Mouse (Mus musculus) cortical plate, adult 2 months (tissue): Measurements from ENCODE around the gene Elf4.

Experiments
- CTCF ChIP-seq: fragments of 200-500 bp; IDR thresholded peaks from 2 replicates; pipeline ENCODE4 v1.5.1; 2011; ENCODE audit warnings: mild to moderate bottlenecking, control low read depth, low read length; ENCODE audit not compliant: insufficient read depth; ENCODE audit errors: extremely low read depth
- POLR2A ChIP-seq: fragments of 200-500 bp; IDR thresholded peaks from 2 replicates; pipeline ENCODE4 v1.6.1; 2011; ENCODE audit warnings: mild to moderate bottlenecking, low read length, control low read depth; ENCODE audit not compliant: insufficient read depth; ENCODE audit errors: extremely low read depth

DNA sequence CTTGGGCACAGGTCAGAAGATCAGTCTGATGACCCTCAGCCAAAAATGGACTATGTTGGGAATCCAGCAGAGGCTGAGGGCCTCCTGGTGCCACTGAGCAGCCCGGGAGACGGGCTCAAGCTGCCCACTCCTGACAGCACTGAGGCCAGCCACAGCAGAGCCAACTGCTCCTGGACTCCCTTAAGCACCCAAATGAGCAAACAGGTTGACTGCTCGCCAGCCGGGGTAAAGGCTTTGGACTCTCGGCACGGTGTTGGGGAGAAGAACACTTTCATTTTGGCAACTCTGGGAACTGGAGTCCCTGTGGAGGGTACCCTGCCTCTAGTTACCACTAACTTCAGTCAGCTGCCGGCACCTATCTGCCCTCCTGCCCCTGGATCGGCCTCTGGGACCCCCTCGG is 95.1 kb downstream of the Elf4 start:
- TF ChIP-seq POLR2A (no peak), CTCF (no peak)
